In genomic region chr2:60148651-60149050, GRCm38 (mm10) we compare ENCODE assay signal across 10 mouse cellular contexts.
"Had no signal": no experiment of that assay in that cellular context is flagged by ENCODE, and none has a peak within 500 bp of the region (broad histone marks: within the 10 kb centered on the region; RNA-seq: fewer than 3 reads in every experiment).

No protein-coding gene starts in this region.

- DNase-seq: liver, postnatal 0 days; lung, adult 2 months; lung, postnatal 14 days; lung, postnatal 36 days; midbrain, embryonic 14.5 days; right cerebral cortex, postnatal 14 days; thymus, adult 2 months; thymus, postnatal 25 days; thymus, postnatal 4 days had no signal

- ATAC-seq: liver, postnatal 0 days; lung, postnatal 0 days had no signal
